Mouse (Mus musculus) spleen, adult 2 months (tissue): ENCODE results near the gene Fcho1.

Source experiments
- CTCF ChIP-seq: fragments of 200-500 bp; IDR thresholded peaks from 2 replicates; pipeline ENCODE4 v1.5.1; 2011; ENCODE audit warnings: mild to moderate bottlenecking, inconsistent platforms; ENCODE audit not compliant: insufficient read depth, insufficient read length, insufficient replicate concordance; ENCODE audit errors: extremely low read depth
- POLR2A ChIP-seq: fragments of 200-500 bp; IDR thresholded peaks from 2 replicates; pipeline ENCODE4 v1.6.1; 2011; ENCODE audit warnings: low read depth, low read length, inconsistent platforms

- TF ChIP-seq CTCF (no peak), POLR2A (no peak)
Measured at GRCm38 (mm10) chr8:71741226-71741625, 15.7 kb upstream of the Fcho1 start.
